Mouse (Mus musculus) limb, embryonic 10.5 days (tissue): ENCODE results near the gene Flot1. TPM values are rescaled to one million over a fixed set of nuclear protein-coding genes. Genes with fewer than 3 reads are reported as not detected.

Experiments used
- DNase-seq: peaks from one replicate; pipeline ENCODE4 v3.0.0-alpha.2; 2017; ENCODE audit warnings: low spot score
- H3K27ac ChIP-seq: fragments of 300-500 bp; sonication (generic); 2 replicates; pipeline ENCODE4 v1.5.1; 2016; ENCODE audit warnings: mild to moderate bottlenecking
- H3K27me3 ChIP-seq: fragments of 300-500 bp; sonication (generic); 2 replicates; pipeline ENCODE4 v1.6.1; 2016; ENCODE audit warnings: low read depth, mild to moderate bottlenecking; ENCODE audit not compliant: poor library complexity, severe bottlenecking
- H3K36me3 ChIP-seq: fragments of 300-500 bp; sonication (generic); 2 replicates; pipeline ENCODE4 v1.6.1; 2016; ENCODE audit warnings: mild to moderate bottlenecking, moderate library complexity
- H3K4me1 ChIP-seq: fragments of 300-500 bp; sonication (generic); 2 replicates; pipeline ENCODE4 v1.6.1; 2016
- H3K4me3 ChIP-seq: fragments of 300-500 bp; sonication (generic); 2 replicates; pipeline ENCODE4 v1.5.1; 2016; ENCODE audit warnings: mild to moderate bottlenecking, moderate library complexity
- H3K9me3 ChIP-seq: fragments of 300-500 bp; sonication (generic); replicated peaks from 2 replicates; pipeline ENCODE4 v1.6.1; 2016; ENCODE audit warnings: mild to moderate bottlenecking
- WGBS: fragments of 180-500 bp; shearing (Covaris S2); methylation state at CpG from one replicate; pipeline ENCODE4 v1.1.7; 2016; 5-methylcytosine and 5-hydroxymethylcytosine counted together
- polyA plus RNA-seq: library from polyadenylated mRNA; unstranded; fragments of >200 nt; fragmentation: Nextera tagmentation; extraction: Ambion mirVana; gene quantifications from 2 replicates; pipeline ENCODE4 v1.2.1, GENCODE M21; 2016

The Flot1 gene
- polyA plus RNA-seq, 1 experiment from 2014 or later, result 49.7 TPM

DNA sequence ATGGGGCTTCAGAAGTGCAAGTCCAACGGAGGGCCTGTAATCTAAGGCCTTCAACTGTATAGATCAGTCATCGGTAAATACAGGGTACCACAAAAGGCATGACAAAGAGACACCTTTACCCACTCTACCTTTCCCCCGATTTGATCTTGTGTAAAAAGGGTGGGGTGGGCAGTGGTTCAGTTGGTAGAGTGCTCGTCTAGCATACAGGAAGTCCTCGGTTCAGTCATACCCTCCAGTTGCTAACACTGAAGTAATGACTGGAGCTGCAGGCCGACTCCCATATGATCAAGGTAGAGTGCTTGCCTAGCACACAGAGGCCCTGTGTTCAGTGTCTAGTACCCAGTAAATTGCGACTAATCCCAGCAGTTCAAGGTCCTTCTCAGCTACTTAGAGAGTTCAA, 9.4 kb upstream of the Flot1 start:
- Histone ChIP-seq H3K27me3 (0 out of 2 replicates have a peak, but pooled peaks cover 7% of the 10 kb centered on the region), H3K4me3 (no peak overlapping the region), H3K4me1 (peaks cover 16% of the 10 kb centered on the region), H3K27ac (no peak overlapping the region), H3K36me3 (no peaks in the 10 kb centered on the region), H3K9me3 (no peaks in the 10 kb centered on the region)
- DNase-seq, result no peak
- 90% methylated on average over 7 of the region's 7 CpGs for WGBS

DNA sequence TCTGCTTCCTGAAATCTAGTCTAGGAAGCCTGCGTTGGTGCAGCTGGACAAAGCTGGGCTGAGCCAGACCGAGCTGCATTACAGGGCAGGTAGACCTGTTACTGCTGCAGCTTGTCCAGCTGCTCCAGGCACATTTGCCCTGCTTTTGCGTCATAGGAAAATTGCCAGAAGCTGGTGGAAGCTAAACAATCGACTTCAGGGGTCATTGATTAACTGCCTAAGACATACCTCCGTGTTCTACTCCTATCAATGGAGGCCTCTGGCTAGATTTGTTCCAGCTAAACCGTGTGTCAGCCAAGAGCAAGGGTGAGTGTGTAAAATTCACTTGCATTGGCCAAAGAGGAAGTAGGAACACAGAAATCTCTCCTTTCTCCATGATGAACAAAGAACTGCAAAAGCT, 8.4 kb upstream of the Flot1 start:
- Histone ChIP-seq H3K36me3 (no peaks in the 10 kb centered on the region), H3K4me3 (no peak overlapping the region), H3K27me3 (0 out of 2 replicates have a peak, but pooled peaks cover 9% of the 10 kb centered on the region), H3K9me3 (no peaks in the 10 kb centered on the region), H3K4me1 (peaks cover 16% of the 10 kb centered on the region), H3K27ac (no peak overlapping the region)
- no peak for DNase-seq
- 68% methylated on average over 6 of the region's 6 CpGs for WGBS

- peaks cover 19% of the 10 kb centered on the region for H3K4me1 ChIP-seq
- H3K4me3 ChIP-seq, result no peak overlapping the region
- peaks cover 19% of the 10 kb centered on the region for H3K27me3 ChIP-seq
- DNase-seq, result no peak
- H3K27ac ChIP-seq, result no peak overlapping the region
- 71% methylated on average over 7 of the region's 7 CpGs for WGBS
- no peaks in the 10 kb centered on the region for H3K9me3 ChIP-seq
- H3K36me3 ChIP-seq, result no peaks in the 10 kb centered on the region
Measured at GRCm38 (mm10) chr17:35815836-35816235, 7.2 kb upstream of the Flot1 start.

GRCm38 (mm10) chr17:35816686-35817085, 6.3 kb upstream of the Flot1 start:
- Histone ChIP-seq H3K9me3 (no peaks in the 10 kb centered on the region), H3K36me3 (no peaks in the 10 kb centered on the region), H3K4me3 (no peak overlapping the region), H3K4me1 (peaks cover 27% of the 10 kb centered on the region), H3K27me3 (peaks cover 22% of the 10 kb centered on the region), H3K27ac (peak overlapping the region; percentile 67)
- no peak for DNase-seq
- WGBS, result 38% methylated on average over 10 of the region's 14 CpGs

DNA sequence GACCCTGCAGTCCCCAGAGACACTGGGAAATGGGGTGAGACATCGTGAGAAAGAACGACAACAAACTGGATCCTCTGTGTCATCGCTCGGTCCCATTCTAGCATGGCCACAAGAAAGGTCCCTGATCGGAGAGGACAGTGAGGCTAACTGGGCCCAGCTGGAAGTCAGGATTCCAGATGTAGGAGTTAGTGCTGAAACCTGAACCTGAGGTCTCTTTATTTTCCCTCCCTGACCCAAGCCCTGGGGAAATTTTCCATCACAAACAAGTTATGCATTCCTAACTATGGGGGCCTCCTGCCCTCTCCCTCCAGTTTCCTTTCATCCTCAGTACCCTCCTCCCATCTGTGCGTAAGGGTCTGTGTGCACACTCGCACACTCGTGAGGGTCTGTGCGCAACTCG, 5.8 kb upstream of the Flot1 start:
- Histone ChIP-seq H3K9me3 (no peaks in the 10 kb centered on the region), H3K27me3 (peaks cover 28% of the 10 kb centered on the region), H3K27ac (peak overlapping the region; percentile 67), H3K4me1 (peaks cover 33% of the 10 kb centered on the region), H3K4me3 (no peak overlapping the region), H3K36me3 (no peaks in the 10 kb centered on the region)
- DNase-seq, result peak; percentile 57
- 49% methylated on average over 10 of the region's 10 CpGs for WGBS

- DNase-seq, result no peak
- Histone ChIP-seq H3K27me3 (peaks cover 28% of the 10 kb centered on the region), H3K9me3 (no peaks in the 10 kb centered on the region), H3K27ac (no peak overlapping the region), H3K36me3 (peaks cover 5% of the 10 kb centered on the region; the same call in 1 of the 2 replicates), H3K4me1 (peaks cover 51% of the 10 kb centered on the region), H3K4me3 (no peak overlapping the region)
- 80% methylated on average over 5 of the region's 5 CpGs for WGBS
Measured at GRCm38 (mm10) chr17:35820111-35820510, 2.9 kb upstream of the Flot1 start.

- H3K27ac ChIP-seq, result peak within 1 kb of the TSS; percentile 91
- H3K36me3 ChIP-seq, result peaks cover 22% of the 10 kb centered on the region
- H3K27me3 ChIP-seq, result peaks cover 21% of the 10 kb centered on the region
- H3K9me3 ChIP-seq, result no peaks in the 10 kb centered on the region
- WGBS, result under 1% methylated on average over 62 of the region's 62 CpGs
- peak within 1 kb of the TSS; percentile 78 for H3K4me3 ChIP-seq
- peaks cover 44% of the 10 kb centered on the region for H3K4me1 ChIP-seq
- peak; percentile 82 for DNase-seq
Measured at GRCm38 (mm10) chr17:35821439-35822430, 1.3 kb upstream of the Flot1 start, which contains the start of gene Ier3. TSS of gene Ier3 (plus strand) at chr17:35821684.

DNA sequence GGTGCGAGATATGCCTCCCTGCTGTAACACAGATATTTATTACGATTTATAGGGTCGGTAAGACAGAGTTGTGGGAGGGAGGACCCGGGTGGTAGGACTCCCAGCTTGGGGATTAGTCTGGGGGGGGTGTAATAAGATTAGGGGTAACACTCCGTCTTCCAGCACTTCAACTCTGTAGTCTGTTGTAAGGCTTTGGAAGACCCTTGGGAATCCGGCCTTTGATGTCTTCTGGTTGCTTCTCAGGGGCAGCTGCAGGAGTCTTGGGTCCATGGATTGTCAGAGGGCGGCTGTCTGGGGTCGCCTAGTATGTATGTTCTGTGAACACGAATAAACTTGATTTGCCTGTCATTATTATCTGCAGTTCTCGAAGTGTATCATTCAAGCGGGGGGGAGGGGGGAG, 466 bp upstream of the Flot1 start:
- peak overlapping the region; percentile 78 for H3K4me3 ChIP-seq
- H3K27ac ChIP-seq, result peak overlapping the region; percentile 91
- H3K9me3 ChIP-seq, result no peaks in the 10 kb centered on the region
- H3K27me3 ChIP-seq, result peaks cover 21% of the 10 kb centered on the region
- DNase-seq, result no peak
- H3K4me1 ChIP-seq, result peaks cover 36% of the 10 kb centered on the region
- 4% methylated on average over 11 of the region's 11 CpGs for WGBS
- H3K36me3 ChIP-seq, result peaks cover 30% of the 10 kb centered on the region

DNA sequence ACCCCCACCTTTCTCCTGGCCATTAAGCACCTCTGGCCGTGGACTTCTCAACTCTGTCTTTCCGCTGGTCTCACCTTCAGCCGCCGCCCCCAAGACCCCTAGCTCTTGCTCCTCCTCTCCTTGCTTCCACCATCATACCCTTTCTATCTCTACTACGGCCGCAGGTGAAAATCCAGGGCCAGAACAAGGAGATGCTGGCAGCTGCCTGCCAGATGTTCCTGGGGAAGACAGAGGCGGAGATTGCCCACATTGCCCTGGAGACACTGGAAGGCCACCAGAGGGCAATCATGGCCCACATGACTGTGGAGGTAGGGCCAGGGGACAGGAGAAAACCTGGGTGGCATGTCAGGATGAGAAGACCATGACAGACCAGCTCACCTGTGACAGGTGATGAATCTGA, 1.4 kb downstream of the Flot1 start:
- peak overlapping the region; percentile 78 for H3K4me3 ChIP-seq
- H3K9me3 ChIP-seq, result no peaks in the 10 kb centered on the region
- DNase-seq, result peak; percentile 63
- peaks cover 36% of the 10 kb centered on the region for H3K4me1 ChIP-seq
- H3K36me3 ChIP-seq, result peaks cover 45% of the 10 kb centered on the region
- 41% methylated on average over 7 of the region's 7 CpGs for WGBS
- peaks cover 21% of the 10 kb centered on the region for H3K27me3 ChIP-seq
- H3K27ac ChIP-seq, result peak overlapping the region; percentile 91

GRCm38 (mm10) chr17:35825109-35825850, 2.2 kb downstream of the Flot1 start:
- peaks cover 44% of the 10 kb centered on the region for H3K4me1 ChIP-seq
- H3K36me3 ChIP-seq, result peaks cover 46% of the 10 kb centered on the region

DNA sequence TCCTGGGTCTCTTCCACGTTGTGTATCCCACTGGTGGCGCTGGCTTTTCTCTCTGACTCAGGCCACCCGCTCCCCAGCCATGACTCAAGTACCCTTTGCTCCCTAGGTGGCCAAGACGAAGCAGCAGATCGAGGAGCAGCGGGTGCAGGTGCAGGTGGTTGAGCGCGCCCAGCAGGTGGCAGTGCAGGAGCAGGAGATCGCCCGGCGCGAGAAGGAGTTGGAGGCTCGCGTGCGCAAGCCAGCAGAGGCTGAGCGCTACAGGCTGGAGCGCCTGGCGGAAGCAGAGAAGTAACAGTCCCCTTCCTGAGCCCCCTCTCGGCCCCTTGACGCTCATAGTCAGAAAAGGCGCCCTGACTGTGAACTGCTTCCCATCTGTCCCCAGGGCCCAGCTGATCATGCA, 6.7 kb downstream of the Flot1 start:
- Histone ChIP-seq H3K27me3 (no peaks in the 10 kb centered on the region), H3K27ac (peak overlapping the region; percentile 46; the same call in 1 of the 2 replicates), H3K4me1 (peaks cover 16% of the 10 kb centered on the region), H3K36me3 (peaks cover 85% of the 10 kb centered on the region), H3K4me3 (peak overlapping the region; percentile 33), H3K9me3 (no peaks in the 10 kb centered on the region)
- peak; percentile 91 for DNase-seq
- WGBS, result 3% methylated on average over 21 of the region's 21 CpGs

More at GRCm38 (mm10) chr17:35825109-35825850, 2.2 kb downstream of the Flot1 start:
- no peak overlapping the region for H3K4me3 ChIP-seq
- H3K27me3 ChIP-seq, result peaks cover 14% of the 10 kb centered on the region
- no peak overlapping the region for H3K27ac ChIP-seq
- no peaks in the 10 kb centered on the region for H3K9me3 ChIP-seq
- WGBS, result 94% methylated on average over 13 of the region's 13 CpGs
- no peak for DNase-seq

DNA sequence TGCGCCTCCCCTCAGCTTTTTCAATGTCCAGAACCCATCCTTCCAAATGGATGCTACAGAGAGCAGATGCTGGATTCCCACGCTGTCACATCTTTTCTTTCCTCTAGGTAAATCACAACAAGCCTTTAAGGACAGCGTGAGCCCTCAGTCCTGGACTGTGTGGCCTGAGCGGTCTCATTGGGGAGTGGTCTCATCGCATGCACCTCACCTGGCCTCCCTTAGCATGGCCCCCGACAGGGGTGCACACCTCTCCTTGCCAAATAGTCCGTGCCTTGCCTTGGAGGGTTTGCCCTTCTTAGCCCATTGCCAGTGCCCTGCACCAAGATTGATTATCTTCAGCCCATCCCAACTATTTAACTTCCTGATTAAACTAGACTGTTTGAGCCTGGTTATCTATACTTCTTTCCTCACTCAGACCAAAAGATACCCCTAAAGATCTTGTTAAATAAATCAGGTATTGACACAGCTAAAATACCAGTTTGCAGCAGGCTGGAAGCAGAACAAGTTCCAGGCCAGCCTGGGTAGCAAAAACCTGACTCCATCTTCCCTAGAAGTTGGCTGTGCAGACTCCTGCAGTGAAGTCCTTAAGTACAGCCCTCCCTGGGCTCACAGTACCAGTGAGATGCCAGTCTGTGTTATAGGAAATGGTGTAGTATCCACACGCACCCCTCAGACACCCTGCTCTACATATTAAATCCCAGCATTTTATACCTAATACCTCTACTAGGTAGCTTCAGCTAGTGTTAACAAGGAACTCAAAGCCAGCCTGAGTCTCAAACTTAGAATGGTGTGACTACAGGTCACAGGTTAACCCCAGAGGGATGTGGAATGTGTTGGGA, 9.6 kb downstream of the Flot1 start:
- H3K27me3 ChIP-seq, result no peaks in the 10 kb centered on the region
- H3K4me1 ChIP-seq, result peaks cover 31% of the 10 kb centered on the region
- H3K36me3 ChIP-seq, result peaks cover 80% of the 10 kb centered on the region
- no peak for DNase-seq
- H3K4me3 ChIP-seq, result 0 out of 2 replicates have a peak overlapping the region, but pooled peaks have one; percentile 6
- H3K9me3 ChIP-seq, result no peaks in the 10 kb centered on the region
- 70% methylated on average over 8 of the region's 8 CpGs for WGBS
- H3K27ac ChIP-seq, result no peak overlapping the region
